Mouse (Mus musculus) liver, embryonic 12.5 days (tissue): ENCODE measurements at regions not wholly inside any gene's neighbourhood (a gene's known extent, or its start where the extent isn't known, plus 50 kb on each side); places are given as distances from the start of the nearest gene placed in this dataset.

Experiments used
- ATAC-seq: fragments of 200-750 bp; cut with Nextera tagmentation; 2 replicates; pipeline ENCODE4 v1.8.0; 2017; ENCODE audit warnings: moderate number of reproducible peaks, mild to moderate bottlenecking, moderate library complexity
- H3K27ac ChIP-seq: fragments of 300-500 bp; sonication (generic); 2 replicates; pipeline ENCODE4 v1.5.1; 2016; ENCODE audit warnings: mild to moderate bottlenecking
- H3K27me3 ChIP-seq: fragments of 300-500 bp; sonication (generic); replicated peaks from 2 replicates; pipeline ENCODE4 v1.6.1; 2016; ENCODE audit warnings: mild to moderate bottlenecking, moderate library complexity
- H3K36me3 ChIP-seq: fragments of 300-500 bp; sonication (generic); 2 replicates; pipeline ENCODE4 v1.6.1; 2016; ENCODE audit warnings: mild to moderate bottlenecking, moderate library complexity
- H3K4me1 ChIP-seq: fragments of 300-500 bp; sonication (generic); 2 replicates; pipeline ENCODE4 v1.6.1; 2016
- H3K4me2 ChIP-seq: fragments of 300-500 bp; sonication (generic); 2 replicates; pipeline ENCODE4 v1.6.1; 2016; ENCODE audit warnings: mild to moderate bottlenecking, moderate library complexity
- H3K4me3 ChIP-seq: fragments of 300-500 bp; sonication (generic); 2 replicates; pipeline ENCODE4 v1.5.1; 2016; ENCODE audit warnings: mild to moderate bottlenecking, moderate library complexity
- H3K9ac ChIP-seq: fragments of 300-500 bp; sonication (generic); 2 replicates; pipeline ENCODE4 v1.6.1; 2016; ENCODE audit warnings: mild to moderate bottlenecking, moderate library complexity
- H3K9me3 ChIP-seq: fragments of 300-500 bp; sonication (generic); replicated peaks from 2 replicates; pipeline ENCODE4 v1.6.1; 2016; ENCODE audit warnings: mild to moderate bottlenecking, moderate library complexity
- WGBS: fragments of 180-500 bp; shearing (Covaris S2); methylation state at CpG from one replicate; pipeline ENCODE4 v1.1.7; 2016; ENCODE audit not compliant: insufficient replicate concordance; 5-methylcytosine and 5-hydroxymethylcytosine counted together

DNA sequence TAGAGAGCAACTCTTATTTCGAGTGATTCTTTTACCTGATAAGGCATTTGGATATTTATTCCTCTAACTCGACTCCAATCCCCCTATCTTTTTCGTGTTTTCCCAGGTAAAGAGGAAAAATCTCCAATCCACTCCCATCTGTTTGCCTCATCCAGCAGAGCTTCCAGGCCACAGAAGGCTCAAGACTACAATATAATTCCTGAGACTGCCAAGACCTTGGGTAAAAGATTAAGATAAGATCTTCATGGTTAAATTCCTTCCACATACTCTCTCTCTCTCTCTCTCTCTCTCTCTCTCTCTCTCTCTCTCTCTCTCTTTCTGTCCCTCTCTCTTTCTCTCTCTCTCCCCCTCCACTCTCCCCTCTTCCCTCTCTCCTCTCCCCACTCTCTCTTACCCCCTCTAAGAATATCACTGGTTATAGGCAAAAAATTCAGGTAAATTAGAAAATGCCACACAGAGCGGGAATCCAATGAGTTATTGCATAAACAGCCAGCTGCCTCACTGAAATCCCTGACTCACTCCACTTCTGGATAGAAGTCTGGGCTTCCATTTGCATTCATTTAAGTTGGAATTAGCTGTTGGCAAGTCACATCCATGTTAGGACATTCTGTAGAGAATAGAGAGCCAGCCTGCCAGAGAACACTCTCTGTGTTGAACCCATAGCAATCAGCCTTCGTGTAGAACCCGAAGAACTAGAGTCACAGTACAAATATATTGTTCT, 78.9 kb upstream of the Cav2 start:
- WGBS = 59% methylated on average over 6 of the region's 6 CpGs

DNA sequence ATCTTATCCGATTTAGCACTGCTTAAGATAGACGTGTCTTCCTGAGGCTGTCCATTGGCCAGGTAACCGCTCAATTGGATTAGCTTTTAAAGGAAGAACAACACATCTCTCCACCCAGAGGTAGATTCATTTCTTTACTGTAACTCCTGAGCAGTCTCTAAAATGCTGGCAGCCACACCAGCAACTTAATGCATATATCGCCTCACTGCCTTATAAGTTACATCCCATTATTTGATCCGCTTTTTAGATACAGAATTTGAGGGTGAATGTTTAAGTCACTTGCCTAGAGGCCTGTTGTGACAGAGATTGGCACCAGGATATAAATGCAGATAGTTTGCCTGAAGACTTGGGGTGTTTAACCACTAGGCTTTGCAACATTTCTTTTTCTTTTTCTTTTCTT, 77.7 kb upstream of the Cav2 start:
- Histone ChIP-seq H3K4me2 (no peak overlapping the region), H3K27me3 (no peaks in the 10 kb centered on the region), H3K4me3 (no peak overlapping the region), H3K9ac (no peak overlapping the region), H3K27ac (no peak overlapping the region), H3K36me3 (no peaks in the 10 kb centered on the region), H3K4me1 (no peaks in the 10 kb centered on the region), H3K9me3 (no peaks in the 10 kb centered on the region)
- WGBS = 78% methylated on average over 5 of the region's 5 CpGs
- no peak for ATAC-seq

More for the DNA sequence above, 78.9 kb upstream of the Cav2 start:
- H3K9ac ChIP-seq = no peak overlapping the region
- H3K36me3 ChIP-seq = no peaks in the 10 kb centered on the region
- no peak for ATAC-seq
- H3K27me3 ChIP-seq = 0 out of 2 replicates have a peak, but pooled peaks cover 3% of the 10 kb centered on the region
- no peak overlapping the region for H3K4me3 ChIP-seq
- no peaks in the 10 kb centered on the region for H3K9me3 ChIP-seq
- no peaks in the 10 kb centered on the region for H3K4me1 ChIP-seq
- no peak overlapping the region for H3K27ac ChIP-seq
- H3K4me2 ChIP-seq = no peak overlapping the region

DNA sequence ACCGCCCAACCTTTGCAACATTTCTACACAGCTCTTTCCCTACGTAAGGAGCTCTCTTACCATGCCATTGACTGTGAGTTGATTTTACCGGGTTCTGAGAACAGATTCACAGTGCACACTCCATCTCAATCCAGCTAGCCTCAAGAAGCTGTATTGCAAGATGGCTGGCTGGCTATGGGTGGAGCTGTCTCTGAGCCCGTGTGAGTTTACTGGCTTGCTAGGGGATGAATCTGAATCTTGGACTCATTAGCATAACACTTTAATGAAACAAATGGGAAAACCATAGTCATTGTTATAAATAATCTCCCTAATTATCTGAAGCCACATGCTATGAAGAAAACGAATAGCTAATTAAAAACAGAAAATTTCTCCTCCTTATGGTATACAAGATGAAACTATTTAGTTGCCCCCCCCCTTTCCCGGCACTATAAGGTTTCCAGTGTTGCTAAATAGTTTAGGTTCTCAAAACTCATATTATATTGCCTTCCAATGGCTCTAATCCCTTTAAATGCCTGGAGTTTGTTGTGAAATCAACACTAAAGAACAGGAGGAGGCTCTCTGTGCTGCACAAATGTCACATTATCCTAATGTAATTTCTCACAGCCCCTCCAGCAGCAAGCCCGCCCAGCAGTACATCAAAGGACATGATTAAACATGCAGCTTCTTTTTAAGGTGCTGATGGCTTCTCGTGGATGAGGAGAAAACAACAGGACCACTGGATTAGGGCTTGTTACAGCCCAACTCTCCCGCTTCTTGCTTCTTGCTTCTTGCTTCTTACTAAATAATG, 76.9 kb upstream of the Cav2 start:
- Histone ChIP-seq H3K4me2 (no peak overlapping the region), H3K36me3 (no peaks in the 10 kb centered on the region), H3K27me3 (no peaks in the 10 kb centered on the region), H3K9ac (no peak overlapping the region), H3K9me3 (no peaks in the 10 kb centered on the region), H3K4me3 (no peak overlapping the region), H3K27ac (no peak overlapping the region), H3K4me1 (no peaks in the 10 kb centered on the region)
- no peak for ATAC-seq
- 62% methylated on average over 9 of the region's 9 CpGs for WGBS

DNA sequence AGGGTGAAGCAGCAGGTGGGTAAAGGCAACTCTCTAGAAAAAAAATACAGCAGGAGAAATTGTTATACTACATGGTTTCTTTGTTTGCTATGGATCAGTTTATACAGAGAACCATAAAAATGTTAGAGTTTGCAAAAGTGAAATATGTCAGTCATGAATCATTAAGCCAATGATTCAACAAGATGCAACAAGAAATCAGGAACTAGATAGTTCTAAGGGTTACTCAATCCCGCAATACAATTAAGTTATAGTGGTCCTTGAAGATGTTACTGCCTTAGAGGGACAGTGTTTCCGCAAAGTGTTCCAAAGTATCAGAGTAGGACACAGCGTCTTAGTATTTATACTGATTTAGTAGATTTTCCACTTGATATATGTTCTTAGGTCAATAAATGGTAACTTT, 74.1 kb upstream of the Cav2 start:
- WGBS = 82% methylated on average over 3 of the region's 3 CpGs
- Histone ChIP-seq H3K4me3 (no peak overlapping the region), H3K4me1 (no peaks in the 10 kb centered on the region), H3K27ac (no peak overlapping the region), H3K9me3 (no peaks in the 10 kb centered on the region), H3K9ac (no peak overlapping the region), H3K36me3 (no peaks in the 10 kb centered on the region), H3K27me3 (no peaks in the 10 kb centered on the region), H3K4me2 (no peak overlapping the region)
- ATAC-seq = no peak

DNA sequence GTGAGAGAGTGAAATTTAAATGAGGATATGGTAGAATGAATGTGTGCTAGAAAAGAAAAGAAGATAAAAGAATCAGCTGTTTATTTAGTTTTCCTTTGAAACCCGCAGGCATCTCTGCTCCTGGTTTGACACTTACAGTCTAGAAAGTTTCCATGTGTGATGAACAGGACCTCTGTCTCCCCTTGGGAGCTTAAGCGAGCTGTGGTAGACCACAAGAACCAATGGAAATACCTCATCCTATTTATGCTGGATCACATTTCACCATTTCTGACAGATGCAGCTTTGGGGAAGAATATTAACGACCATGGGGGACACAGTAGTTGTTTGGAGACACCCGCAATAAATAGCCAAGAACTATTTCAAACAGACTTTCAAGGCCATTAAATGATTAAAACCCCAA, 71.2 kb upstream of the Cav2 start:
- no peak for ATAC-seq
- WGBS = 37% methylated on average over 4 of the region's 4 CpGs
- Histone ChIP-seq H3K9me3 (no peaks in the 10 kb centered on the region), H3K4me2 (no peak overlapping the region), H3K4me1 (no peaks in the 10 kb centered on the region), H3K9ac (no peak overlapping the region), H3K27me3 (no peaks in the 10 kb centered on the region), H3K36me3 (no peaks in the 10 kb centered on the region), H3K4me3 (no peak overlapping the region), H3K27ac (no peak overlapping the region)

DNA sequence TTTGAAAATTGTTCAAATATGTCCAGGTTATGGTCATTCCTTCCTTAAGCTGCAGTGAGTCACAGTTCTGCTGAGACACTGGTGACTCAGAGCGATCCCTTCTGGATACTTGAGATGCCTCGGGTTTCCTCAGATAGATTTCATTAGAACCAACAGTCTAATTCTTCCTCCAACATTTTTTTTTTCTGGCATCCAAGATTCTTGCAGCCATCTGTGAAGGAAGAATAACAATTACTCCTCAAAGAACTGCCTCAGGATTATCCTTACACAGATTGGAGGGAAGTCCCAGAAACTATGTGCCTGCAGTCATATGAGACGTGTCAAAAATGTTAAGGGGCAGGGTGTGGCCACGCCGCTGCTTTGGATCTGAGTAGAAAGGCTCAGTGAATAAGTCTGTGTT, 69.6 kb upstream of the Cav2 start:
- Histone ChIP-seq H3K9ac (no peak overlapping the region), H3K4me1 (no peaks in the 10 kb centered on the region), H3K4me2 (no peak overlapping the region), H3K4me3 (no peak overlapping the region), H3K36me3 (no peaks in the 10 kb centered on the region), H3K9me3 (no peaks in the 10 kb centered on the region), H3K27ac (no peak overlapping the region), H3K27me3 (no peaks in the 10 kb centered on the region)
- no peak for ATAC-seq
- WGBS = 69% methylated on average over 5 of the region's 5 CpGs

DNA sequence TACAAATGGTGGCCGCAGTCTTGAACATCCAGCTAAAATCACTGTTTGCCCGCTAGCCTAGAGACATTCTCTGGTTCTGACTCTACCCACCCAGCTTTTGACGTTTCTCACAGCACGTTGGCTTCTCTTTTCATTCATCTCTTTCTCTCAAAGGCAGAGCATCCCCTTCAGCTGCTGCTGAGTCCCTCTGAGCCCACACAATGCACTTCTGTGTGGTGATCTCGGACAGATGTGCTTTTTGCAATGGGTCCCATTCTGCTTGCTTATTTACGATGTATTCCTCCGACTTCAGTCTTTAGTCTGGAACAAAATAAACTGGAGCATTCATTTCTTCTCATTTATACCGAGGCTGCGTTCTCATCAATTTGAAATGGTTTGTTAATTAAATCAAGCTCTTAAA, 66.2 kb upstream of the Cav2 start:
- Histone ChIP-seq H3K9ac (no peak overlapping the region), H3K9me3 (no peaks in the 10 kb centered on the region), H3K27ac (no peak overlapping the region), H3K4me2 (no peak overlapping the region), H3K36me3 (no peaks in the 10 kb centered on the region), H3K4me1 (no peaks in the 10 kb centered on the region), H3K27me3 (no peaks in the 10 kb centered on the region), H3K4me3 (no peak overlapping the region)
- ATAC-seq = no peak
- WGBS = 71% methylated on average over 9 of the region's 9 CpGs

DNA sequence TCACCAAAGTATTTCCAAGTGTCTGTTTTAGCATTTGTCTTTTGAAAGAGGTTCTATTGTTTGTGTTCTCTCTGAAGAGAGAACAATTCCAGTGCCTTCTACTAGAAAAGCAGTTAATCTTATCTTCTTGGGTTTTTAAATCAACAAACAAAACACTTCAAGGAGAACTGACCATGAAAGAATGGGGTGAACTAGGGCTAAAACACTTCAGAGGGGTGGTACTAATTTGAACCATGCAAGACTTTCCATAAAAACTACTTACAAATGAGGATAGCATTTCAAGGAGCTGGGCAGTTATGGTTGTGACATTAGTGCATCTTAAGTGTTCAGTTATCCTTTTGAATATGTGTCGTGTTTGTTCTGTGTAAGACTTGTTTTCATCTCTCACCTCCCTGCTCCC, 64.5 kb upstream of the Cav2 start:
- 59% methylated on average over 1 of the region's 1 CpGs for WGBS
- no peaks in the 10 kb centered on the region for H3K4me1 ChIP-seq
- H3K4me3 ChIP-seq = no peak overlapping the region
- H3K36me3 ChIP-seq = no peaks in the 10 kb centered on the region
- ATAC-seq = no peak
- H3K9ac ChIP-seq = no peak overlapping the region
- no peak overlapping the region for H3K4me2 ChIP-seq
- no peaks in the 10 kb centered on the region for H3K9me3 ChIP-seq
- no peak overlapping the region for H3K27ac ChIP-seq
- no peaks in the 10 kb centered on the region for H3K27me3 ChIP-seq

DNA sequence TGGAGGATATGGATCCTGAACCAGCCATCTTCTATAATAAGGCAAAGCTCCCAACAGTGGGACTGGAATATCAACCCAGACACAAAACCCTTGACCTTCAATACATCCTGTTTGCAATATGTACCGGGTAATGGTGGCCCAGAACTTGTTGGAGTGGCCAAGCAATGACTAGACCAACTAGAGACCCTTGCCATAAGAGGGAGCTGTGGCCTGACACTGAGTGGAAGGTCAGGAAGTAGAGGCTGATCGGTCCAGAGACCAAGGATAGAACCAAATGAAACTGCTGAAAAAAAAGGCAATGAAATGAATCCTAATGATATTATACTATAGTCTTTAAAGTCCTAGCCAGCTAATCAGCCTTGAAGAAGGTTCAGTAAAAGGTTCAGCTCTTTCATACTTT, 57.2 kb upstream of the Cav2 start:
- no peak for ATAC-seq

DNA sequence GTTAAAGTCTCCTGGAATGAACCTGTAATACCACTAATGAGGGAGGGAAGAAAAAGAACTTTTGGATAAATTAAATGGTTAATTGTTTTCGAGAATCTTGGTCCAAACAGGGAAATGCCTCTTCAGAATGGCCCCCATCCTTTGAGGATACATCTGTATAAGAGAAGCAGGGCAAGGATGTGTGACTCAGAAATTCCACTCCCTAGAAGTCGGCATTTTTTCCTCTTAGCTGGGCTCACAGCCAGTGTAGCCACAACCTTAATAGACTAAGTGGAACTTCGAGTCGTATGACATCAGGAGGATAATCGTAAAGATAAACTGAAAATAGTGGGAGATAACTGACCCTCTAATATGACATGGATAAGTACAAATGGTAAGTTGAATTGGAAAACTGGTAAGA, 56.1 kb upstream of the Cav2 start:
- Histone ChIP-seq H3K4me2 (no peak overlapping the region), H3K4me3 (no peak overlapping the region), H3K9me3 (no peaks in the 10 kb centered on the region), H3K27ac (no peak overlapping the region), H3K27me3 (no peaks in the 10 kb centered on the region), H3K36me3 (no peaks in the 10 kb centered on the region), H3K9ac (no peak overlapping the region), H3K4me1 (no peaks in the 10 kb centered on the region)
- ATAC-seq = no peak
- WGBS = 54% methylated on average over 5 of the region's 5 CpGs

More for the DNA sequence above, 57.2 kb upstream of the Cav2 start:
- H3K4me1 ChIP-seq = no peaks in the 10 kb centered on the region
- H3K9ac ChIP-seq = no peak overlapping the region
- H3K36me3 ChIP-seq = no peaks in the 10 kb centered on the region
- H3K4me2 ChIP-seq = no peak overlapping the region
- no peaks in the 10 kb centered on the region for H3K27me3 ChIP-seq
- H3K27ac ChIP-seq = no peak overlapping the region
- 50% methylated on average over 2 of the region's 2 CpGs for WGBS
- no peak overlapping the region for H3K4me3 ChIP-seq
- no peaks in the 10 kb centered on the region for H3K9me3 ChIP-seq

DNA sequence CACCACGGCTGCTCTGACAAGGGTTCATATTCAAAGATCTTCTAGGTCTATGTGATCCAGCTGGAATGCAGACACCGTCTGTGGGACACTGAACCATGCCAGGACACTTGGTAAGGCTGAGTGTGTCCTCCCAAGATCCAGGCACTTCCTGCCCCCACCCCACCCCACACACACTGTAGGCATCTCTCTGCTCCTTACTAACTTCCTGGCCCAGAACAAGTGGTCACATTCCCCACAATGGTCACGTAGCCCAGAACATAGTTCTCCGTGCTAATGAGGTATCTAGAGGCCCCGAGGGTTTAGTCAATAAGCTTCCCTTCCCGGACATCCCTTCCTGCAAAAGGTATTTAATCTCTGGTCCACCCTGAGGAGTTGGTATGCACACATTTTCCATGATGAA, 54.5 kb upstream of the Cav2 start:
- no peak for ATAC-seq
- H3K4me3 ChIP-seq = no peak overlapping the region
- H3K4me1 ChIP-seq = no peaks in the 10 kb centered on the region
- no peak overlapping the region for H3K27ac ChIP-seq
- H3K9me3 ChIP-seq = no peaks in the 10 kb centered on the region
- H3K9ac ChIP-seq = no peak overlapping the region
- no peak overlapping the region for H3K4me2 ChIP-seq
- H3K36me3 ChIP-seq = no peaks in the 10 kb centered on the region
- H3K27me3 ChIP-seq = no peaks in the 10 kb centered on the region
- 63% methylated on average over 6 of the region's 6 CpGs for WGBS
